Mouse (Mus musculus) WW6 (cell line): ENCODE measurements around the gene Armh3.

Experiments used
- DNase-seq: peaks from one replicate; pipeline ENCODE4 v3.0.0-alpha.2; 2013; ENCODE audit warnings: low read depth, low spot score

Armh3 gene

GRCm38 (mm10) chr19:45789888-45790874, 208.1 kb downstream of the Armh3 start:
- DNase-seq = peak; percentile 64

DNA sequence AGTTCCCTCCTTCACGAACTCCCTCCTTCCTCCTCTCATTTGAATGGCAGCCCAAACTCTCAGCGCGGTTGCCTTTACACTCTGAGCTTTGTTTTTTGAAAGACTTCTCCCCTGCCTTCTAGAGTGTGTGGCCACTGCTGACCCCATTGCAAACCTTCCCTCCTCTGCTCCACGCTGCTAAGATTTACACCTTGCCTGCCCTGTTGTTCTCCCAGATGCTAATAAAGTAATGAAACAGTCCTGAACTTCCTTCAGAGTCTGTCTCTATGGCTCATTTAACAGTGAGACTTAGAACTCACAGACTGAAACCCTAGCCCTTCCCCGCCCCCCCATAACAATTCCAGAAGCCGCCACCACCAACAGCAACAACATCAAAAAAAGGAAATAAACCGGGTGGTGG, 208.9 kb downstream of the Armh3 start:
- DNase-seq = no peak

DNA sequence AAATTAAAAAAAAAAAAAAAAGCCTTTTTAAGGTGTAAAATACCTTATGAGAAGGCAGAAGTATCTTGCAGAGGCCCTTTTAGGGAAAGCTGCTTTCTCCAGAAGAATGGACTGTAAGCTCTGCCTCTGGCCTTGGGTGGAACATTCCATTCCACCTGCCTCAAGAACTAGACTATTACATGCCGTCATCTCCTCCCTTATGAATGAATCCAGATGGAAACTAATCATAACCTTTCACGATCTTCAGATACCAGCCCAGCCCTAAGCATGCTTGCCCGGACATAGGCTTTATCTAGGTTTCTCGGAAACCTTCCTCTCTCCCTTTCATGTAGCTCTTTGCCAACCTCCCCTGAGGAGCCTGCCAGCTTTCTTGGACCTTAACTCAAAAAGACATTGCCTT, 210.0 kb downstream of the Armh3 start:
- no peak for DNase-seq

DNA sequence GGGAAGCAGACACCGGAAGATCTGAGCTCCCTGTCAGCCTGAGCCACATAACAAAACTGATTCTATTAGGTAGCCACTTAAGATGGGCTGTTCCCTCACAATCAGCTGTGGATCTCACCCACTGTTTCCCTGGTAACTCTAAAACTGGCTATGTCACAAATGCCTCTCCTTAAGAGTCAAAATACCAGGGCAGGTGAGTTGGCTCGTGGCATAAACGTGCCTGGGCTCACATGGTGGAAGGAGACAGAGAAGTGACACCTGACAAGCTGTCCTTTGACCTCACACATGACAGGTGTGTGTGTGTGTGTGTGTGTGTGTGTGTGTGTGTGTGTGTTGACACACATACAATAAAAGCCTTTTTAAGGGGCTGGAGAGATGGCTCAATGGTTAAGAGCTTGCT, 210.8 kb downstream of the Armh3 start:
- DNase-seq = no peak

- DNase-seq = no peak
These were observed 212.8 kb downstream of the Armh3 start for GRCm38 (mm10) chr19:45785470-45785869.

DNA sequence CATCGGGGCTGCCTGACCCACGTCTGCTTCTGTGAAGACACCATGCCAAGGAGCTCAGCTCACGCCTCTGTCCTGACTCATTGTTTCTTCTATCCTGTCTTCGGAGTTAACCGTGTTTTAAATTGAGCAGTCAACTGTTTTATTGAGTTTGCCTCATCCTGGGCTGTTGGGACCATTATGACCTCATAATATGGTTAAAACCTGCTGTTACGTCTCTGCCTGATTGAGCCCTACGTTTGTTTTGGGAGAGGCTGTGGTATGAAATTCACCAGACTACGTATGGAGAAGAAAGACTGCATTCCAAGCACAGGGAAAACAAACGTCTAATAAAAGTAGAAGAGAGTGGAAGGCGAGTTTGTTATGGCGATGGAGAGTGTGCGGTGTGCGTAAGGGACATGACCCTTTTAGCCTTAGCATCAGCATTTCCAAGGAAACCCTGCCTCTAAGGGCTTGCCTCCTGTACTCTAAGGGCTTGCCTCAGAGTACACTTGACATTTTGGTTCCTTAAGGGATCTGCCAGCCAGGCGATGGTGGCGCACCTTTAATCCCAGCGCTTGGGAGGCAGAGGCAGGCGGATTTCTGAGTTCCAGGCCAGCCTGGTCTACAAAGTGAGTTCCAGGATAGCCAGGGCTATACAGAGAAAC, 214.2 kb downstream of the Armh3 start:
- DNase-seq = no peak

DNA sequence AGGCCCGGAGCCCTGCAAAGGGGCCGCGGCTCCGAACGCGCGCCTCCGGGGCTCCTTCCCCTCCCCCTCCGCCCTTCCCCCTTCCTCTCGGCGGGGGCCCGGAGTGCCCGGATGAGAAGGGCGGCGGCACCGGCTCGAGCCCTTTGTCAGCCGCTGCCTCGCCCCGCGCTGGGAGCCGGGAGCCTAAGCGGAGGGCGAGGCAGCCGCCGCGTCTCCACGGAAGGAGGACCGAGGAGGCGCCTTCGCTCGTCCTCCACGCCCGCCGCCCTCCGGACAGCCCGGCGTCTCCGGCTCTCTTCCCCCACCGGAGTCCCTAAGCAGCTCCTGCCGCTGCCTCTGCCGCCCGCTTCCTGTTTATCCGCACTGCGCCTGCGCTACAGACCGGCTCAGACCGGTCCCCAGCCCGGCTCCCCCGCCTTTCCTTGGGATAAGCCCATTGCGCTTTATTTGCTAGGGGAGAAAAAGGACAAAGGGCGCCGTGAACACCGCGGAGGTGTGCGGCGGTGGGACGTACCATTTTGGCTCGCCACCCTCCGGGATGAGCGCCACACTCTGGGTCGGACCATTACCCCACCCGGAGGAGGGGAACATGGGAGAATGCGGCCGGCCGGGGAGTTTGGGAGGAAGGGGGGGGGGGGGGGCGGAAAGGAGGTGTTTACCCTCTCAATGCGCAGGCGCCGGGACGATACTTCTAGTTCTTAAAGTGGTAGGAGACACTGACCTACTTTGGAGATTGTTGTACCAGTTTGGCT, 214.9 kb downstream of the Armh3 start, which contains the start of gene Mgea5:
Gene Mgea5, minus strand, starts transcription at position 657 of the 752 bp plus-strand sequence.
- DNase-seq = peak; percentile 98

DNA sequence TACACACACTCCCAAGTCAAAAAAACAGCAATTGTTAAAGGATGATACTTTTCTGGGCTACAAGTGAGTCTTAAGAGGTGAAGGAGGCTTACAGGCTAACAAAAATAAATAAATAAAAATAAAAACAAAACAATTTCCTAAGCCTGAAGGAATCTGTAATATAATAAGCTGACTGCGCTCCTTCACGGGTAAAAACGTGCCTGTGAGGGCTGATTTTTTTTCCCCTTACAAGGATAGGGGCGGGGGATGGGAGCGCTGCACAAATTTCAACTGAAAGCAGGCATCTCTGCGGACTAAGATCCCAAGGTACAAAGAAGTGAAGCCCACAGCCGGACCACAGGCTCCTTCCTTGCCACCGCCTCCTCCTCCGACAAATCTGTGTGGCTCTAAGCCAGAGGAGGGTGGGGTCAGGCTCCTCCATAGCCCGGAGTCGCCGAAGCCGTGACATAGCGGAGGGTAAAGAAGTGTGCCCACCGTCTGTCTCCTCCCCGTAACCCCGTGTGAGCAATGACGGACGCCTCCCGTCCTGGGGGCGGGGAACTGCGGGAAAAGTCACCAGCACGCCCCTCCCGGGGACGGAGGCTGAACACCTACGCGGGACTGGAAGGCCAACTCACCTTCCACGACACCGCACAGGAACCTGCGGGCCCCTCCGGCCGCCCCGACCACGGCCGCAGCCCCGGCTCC, 215.8 kb downstream of the Armh3 start:
- DNase-seq = no peak

- DNase-seq = no peak
These were observed 216.6 kb downstream of the Armh3 start for GRCm38 (mm10) chr19:45781676-45782075.

DNA sequence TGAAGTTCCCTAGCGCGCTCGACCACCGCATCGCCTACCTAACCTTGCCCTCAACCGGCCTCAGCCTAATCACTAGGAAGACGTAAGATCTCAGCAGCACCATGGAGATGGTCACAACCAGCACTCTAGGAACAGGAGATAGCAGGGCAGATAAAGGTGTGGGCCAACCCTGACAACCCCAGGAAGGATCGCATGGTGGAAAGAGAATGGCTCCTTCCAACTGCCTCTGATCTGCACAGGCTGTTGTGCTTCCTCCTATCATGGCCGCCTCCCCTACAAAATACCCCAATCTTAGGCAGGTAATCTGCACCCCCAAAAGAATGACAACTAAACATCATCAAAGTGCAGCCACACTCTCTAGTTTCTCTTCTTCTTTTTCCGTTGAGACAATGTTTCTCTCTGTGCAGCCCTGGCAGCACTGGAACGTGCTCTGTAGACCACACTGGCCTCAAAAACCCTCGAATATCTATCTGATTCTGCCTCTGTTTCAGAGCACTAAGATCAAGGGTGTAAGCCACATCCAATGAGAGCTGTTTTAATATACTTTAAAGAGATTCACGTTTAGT, 217.9 kb downstream of the Armh3 start:
- no peak for DNase-seq

DNA sequence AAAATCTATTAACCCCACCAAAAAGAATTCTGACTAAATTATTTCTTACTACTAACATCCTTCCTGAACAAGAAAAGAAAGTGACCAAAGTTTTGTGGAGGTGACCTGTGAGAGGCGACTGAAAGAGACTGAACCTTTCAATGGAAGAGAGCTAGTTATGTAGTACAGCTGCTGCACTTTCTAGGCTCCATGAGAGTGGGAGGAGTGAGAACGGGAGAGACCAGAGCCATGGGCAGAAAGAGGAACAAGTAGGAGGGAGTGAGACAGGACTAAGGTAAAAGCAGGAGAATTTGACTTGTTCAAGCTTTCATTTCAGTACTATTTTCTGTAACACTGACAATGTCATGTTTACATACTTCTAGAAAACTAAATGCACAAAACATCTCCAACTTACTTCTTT, 222.8 kb downstream of the Armh3 start:
- no peak for DNase-seq

GRCm38 (mm10) chr19:45771501-45771900, 226.8 kb downstream of the Armh3 start:
- no peak for DNase-seq
